Comparison of ENCODE assay signal across 10 mouse cellular contexts in genomic region chr2:19263375-19263774, GRCm38 (mm10).
DNase-seq lines count a peak whose midpoint lies in the region; ATAC-seq and TF ChIP-seq lines count a peak whose summit lies in the region.
"Had no signal": no experiment of that assay in that cellular context is flagged by ENCODE, and none has a peak within 500 bp of the region (broad histone marks: within the 10 kb centered on the region; RNA-seq: fewer than 3 reads in every experiment).

No protein-coding gene starts in this region.

- ATAC-seq in forebrain, embryonic 15.5 days (replicated peaks): no peak
- ATAC-seq: forebrain, embryonic 16.5 days had no signal

- H3K4me3 ChIP-seq in kidney, adult 2 months (ENCODE audit: insufficient read depth, low read depth, low read length): no peak overlapping the region
- no peak overlapping the region for H3K4me3 ChIP-seq in forebrain, embryonic 15.5 days
- H3K4me3 ChIP-seq: megakaryocyte, embryonic 14.5 days had no signal

- no peaks in the 10 kb centered on the region for H3K4me1 ChIP-seq in kidney, adult 2 months (ENCODE audit: control insufficient read depth, insufficient read depth, low read length)
- H3K4me1 ChIP-seq in forebrain, embryonic 15.5 days: no peaks in the 10 kb centered on the region

- TF ChIP-seq POLR2A in kidney, adult 2 months (IDR thresholded peaks at IDR 0.05; ENCODE audit: low read depth, low read length): no peak

- H3K27me3 ChIP-seq in kidney, adult 2 months (replicated peaks; ENCODE audit: control insufficient read depth, insufficient read depth, low read length): no peaks in the 10 kb centered on the region; the same call in 1 of the 2 replicates
- no peaks in the 10 kb centered on the region for H3K27me3 ChIP-seq in forebrain, embryonic 15.5 days

- H3K27ac ChIP-seq in kidney, adult 2 months (ENCODE audit: insufficient read depth, low read depth, low read length): no peak overlapping the region
- H3K27ac ChIP-seq in forebrain, embryonic 15.5 days (replicated peaks): no peak overlapping the region

- no peaks in the 10 kb centered on the region for H3K36me3 ChIP-seq in kidney, adult 2 months (ENCODE audit: control insufficient read depth, insufficient read depth, low read length)
- H3K36me3 ChIP-seq in forebrain, embryonic 15.5 days: no peaks in the 10 kb centered on the region

- DNase-seq in kidney, adult 2 months: no peak
- DNase-seq in kidney, postnatal 25 days: no peak
- peak; percentile 9 for DNase-seq in ovary, postnatal 36 days (ENCODE audit: low spot score)
- DNase-seq in ovary, postnatal 14 days (ENCODE audit: low spot score): no peak
- peak; percentile 34 for DNase-seq in embryo, embryonic 10.5 days (ENCODE audit: low spot score)
- DNase-seq in thymus, postnatal 36 days: peak; percentile 15 to 23
- DNase-seq: cerebellum, postnatal 36 days had no signal

- peak; percentile 29; the same call in 1 of the 2 replicates for TF ChIP-seq CTCF in kidney, adult 2 months (conservative IDR thresholded peaks at IDR 0.05; ENCODE audit: insufficient read depth, insufficient read length, low read depth, low read length)

- WGBS in kidney, adult 2 months: 53% methylated on average over 5 of the region's 5 CpGs
- 55% methylated on average over 5 of the region's 5 CpGs for WGBS in forebrain, embryonic 15.5 days

- H3K9me3 ChIP-seq in forebrain, embryonic 15.5 days: no peaks in the 10 kb centered on the region
- H3K9me3 ChIP-seq: megakaryocyte, embryonic 14.5 days had no signal

- H3K9ac ChIP-seq in forebrain, embryonic 15.5 days (replicated peaks): no peak overlapping the region

- H3K4me2 ChIP-seq in forebrain, embryonic 15.5 days (replicated peaks): no peak overlapping the region

Comparison
In these comparisons a context has a peak if more than half of its experiments do, and no peak if none do; other contexts are left out.
1. DNase-seq: peak in ovary, postnatal 36 days (single experiment), embryo, embryonic 10.5 days (single experiment) and thymus, postnatal 36 days (2 of 2); none in kidney, adult 2 months (single experiment), kidney, postnatal 25 days (0 of 2) and ovary, postnatal 14 days (single experiment).